Mouse (Mus musculus): ENCODE results near the gene Uhrf1. TPM values are rescaled to one million over a fixed set of nuclear protein-coding genes. Genes with fewer than 3 reads are reported as not detected.
"Not testable (repeated sequence)": the region's sequence is repeated elsewhere in the genome, so short reads cannot be mapped to it uniquely, and the experiment has no call there.

Gene Uhrf1
- 48.1 and 52.2 TPM in 2 replicates for polyA plus RNA-seq (2015; fragmentation: Nextera tagmentation; extraction: Ambion mirVana)

DNA sequence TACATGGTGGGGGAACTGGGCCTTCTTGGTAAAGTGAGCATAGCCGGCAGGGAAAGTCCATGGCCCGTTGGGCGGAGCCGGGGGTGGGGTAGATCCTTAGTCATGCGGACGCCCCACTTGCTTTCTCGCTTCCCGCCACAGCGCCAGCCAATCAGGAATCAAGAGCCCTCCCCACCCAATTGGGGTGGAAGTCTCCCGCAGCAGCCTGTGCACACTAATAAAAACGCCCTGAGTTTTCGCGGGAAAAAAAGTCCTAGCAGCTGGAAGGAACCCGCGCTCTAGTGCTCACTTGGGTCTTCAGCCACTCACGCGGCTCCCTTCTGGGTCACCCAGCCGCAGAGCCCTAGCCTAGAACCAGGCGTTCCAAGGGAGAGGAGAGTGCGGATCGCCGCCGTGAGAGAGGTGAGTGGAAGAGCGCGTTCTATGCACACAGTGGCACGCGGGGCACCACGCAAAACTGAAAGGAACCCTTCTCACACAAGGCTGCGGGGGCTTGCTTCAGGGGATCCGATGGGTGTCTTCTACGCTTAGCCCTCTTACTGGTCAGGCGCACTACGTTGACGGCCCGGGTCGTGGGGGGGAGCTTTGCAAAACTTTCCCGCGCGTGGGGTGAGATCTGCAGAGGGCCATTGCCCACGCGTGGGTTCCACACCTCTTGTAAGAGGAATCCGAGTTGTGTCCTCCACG, at the start of gene Uhrf1:
TSS of gene Uhrf1 (plus strand) at position 162 of the 687 bp plus-strand sequence.
- Histone ChIP-seq H3K27me3 (replicated peaks; ENCODE audit: control insufficient read depth, insufficient read depth, low read length) (no peaks in the 10 kb centered on the region), H3K36me3 (ENCODE audit: control insufficient read depth, insufficient read depth) (no peaks in the 10 kb centered on the region), H3K4me2 (ENCODE audit: low read length) (peak within 1 kb of the TSS; percentile 90), H3K4me3 (replicated peaks; ENCODE audit: low read length) (peak within 1 kb of the TSS; percentile 83), H3K4me1 (replicated peaks; ENCODE audit: control insufficient read depth, insufficient read depth, low read length) (peaks cover 26% of the 10 kb centered on the region), H3K9me3 (ENCODE audit: control insufficient read depth, low read length) (no peaks in the 10 kb centered on the region), H3K27ac (ENCODE audit: low read length) (peak within 1 kb of the TSS; percentile 45; the same call in 1 of the 2 replicates), H3K9ac (replicated peaks; ENCODE audit: low read depth, low read length) (peak within 1 kb of the TSS; percentile 63)
- WGBS = under 1% methylated on average over 43 of the region's 43 CpGs
- ATAC-seq = peak; percentile 61

DNA sequence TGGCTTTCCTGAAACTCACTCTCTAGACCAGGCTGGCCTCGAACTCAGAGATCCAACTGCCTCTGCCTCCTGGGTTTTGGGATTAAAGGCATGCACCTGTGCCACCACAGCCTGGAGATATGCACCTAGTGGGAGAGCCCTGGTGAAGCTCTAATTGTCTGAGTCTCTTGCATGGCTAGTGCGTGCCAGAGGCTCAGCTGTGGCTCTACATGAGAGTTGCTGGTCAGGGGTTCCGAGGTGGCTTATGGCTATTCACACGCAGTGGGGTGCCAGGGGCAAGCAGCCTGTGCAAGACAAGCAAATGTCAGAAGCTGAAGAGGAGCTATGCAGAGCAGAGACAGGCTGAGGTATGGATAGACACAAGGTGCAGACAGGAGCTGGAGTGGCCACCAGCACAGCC, 48.4 kb upstream of the Uhrf1 start:
- no peaks in the 10 kb centered on the region for H3K27me3 ChIP-seq (replicated peaks; ENCODE audit: control insufficient read depth, insufficient read depth, low read length)
- WGBS = 79% methylated on average over 4 of the region's 4 CpGs
- H3K36me3 ChIP-seq (ENCODE audit: control insufficient read depth, insufficient read depth) = 0 out of 2 replicates have a peak, but pooled peaks cover 3% of the 10 kb centered on the region
- ATAC-seq = no peak
- no peak overlapping the region for H3K27ac ChIP-seq (ENCODE audit: low read length)
- peaks cover 37% of the 10 kb centered on the region for H3K4me1 ChIP-seq (replicated peaks; ENCODE audit: control insufficient read depth, insufficient read depth, low read length)
- H3K4me2 ChIP-seq (ENCODE audit: low read length) = no peak overlapping the region
- H3K4me3 ChIP-seq (replicated peaks; ENCODE audit: low read length) = no peak overlapping the region
- H3K9me3 ChIP-seq (ENCODE audit: control insufficient read depth, low read length) = no peaks in the 10 kb centered on the region
- H3K9ac ChIP-seq (replicated peaks; ENCODE audit: low read depth, low read length) = 0 out of 2 replicates have a peak overlapping the region, but pooled peaks have one; percentile 5

DNA sequence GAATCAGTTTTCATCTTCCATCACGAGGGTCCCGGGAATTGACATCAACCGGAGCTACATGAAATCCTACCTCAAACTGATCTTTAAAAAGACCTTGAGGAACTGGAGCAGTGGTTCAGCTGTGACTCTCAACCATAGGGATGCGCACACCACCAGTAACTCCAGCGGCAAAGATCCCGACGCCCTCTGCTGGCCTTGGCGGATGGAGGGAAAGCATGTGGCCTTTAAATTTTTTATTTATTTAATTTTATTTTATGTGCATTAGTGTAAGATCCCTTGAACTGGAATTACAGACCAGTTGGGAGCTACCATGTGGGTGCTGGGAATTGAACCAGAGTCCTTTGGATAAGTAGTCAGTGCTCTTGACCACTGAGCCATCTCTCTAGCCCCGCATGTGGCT, 47.7 kb upstream of the Uhrf1 start:
- Histone ChIP-seq H3K4me2 (ENCODE audit: low read length) (peak overlapping the region; percentile 38), H3K9me3 (ENCODE audit: control insufficient read depth, low read length) (no peaks in the 10 kb centered on the region), H3K4me3 (replicated peaks; ENCODE audit: low read length) (peak overlapping the region; percentile 3; the same call in 1 of the 2 replicates), H3K27ac (ENCODE audit: low read length) (peak overlapping the region; percentile 92), H3K4me1 (replicated peaks; ENCODE audit: control insufficient read depth, insufficient read depth, low read length) (peaks cover 44% of the 10 kb centered on the region), H3K36me3 (ENCODE audit: control insufficient read depth, insufficient read depth) (peaks cover 6% of the 10 kb centered on the region; the same call in 1 of the 2 replicates), H3K27me3 (replicated peaks; ENCODE audit: control insufficient read depth, insufficient read depth, low read length) (no peaks in the 10 kb centered on the region), H3K9ac (replicated peaks; ENCODE audit: low read depth, low read length) (no peak overlapping the region)
- ATAC-seq = peak; percentile 1; the same call in 1 of the 2 replicates
- WGBS = 11% methylated on average over 9 of the region's 9 CpGs

DNA sequence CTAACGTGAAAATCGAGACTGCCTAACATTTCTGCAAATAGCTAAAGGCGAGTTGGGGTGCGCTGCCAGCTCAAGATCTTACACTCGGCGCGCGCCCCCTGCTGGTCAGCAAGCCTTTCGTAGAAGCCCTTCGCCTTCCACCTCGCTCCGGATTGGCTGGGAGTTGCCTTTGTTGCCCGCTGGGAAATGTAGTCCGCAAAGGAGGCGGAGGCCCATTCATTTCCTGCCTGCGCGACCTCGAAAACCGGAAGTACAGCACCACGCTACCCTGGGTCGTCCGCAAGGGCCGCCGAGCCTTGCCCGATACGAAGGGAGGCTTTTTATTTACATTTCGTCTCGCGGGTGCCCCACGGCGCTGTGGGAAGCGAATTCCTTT, 47.3 kb upstream of the Uhrf1 start:
- peaks cover 46% of the 10 kb centered on the region for H3K4me1 ChIP-seq (replicated peaks; ENCODE audit: control insufficient read depth, insufficient read depth, low read length)
- 0% methylated on average over 32 of the region's 32 CpGs for WGBS
- H3K4me3 ChIP-seq (replicated peaks; ENCODE audit: low read length) = peak overlapping the region; percentile 72
- H3K27ac ChIP-seq (ENCODE audit: low read length) = peak overlapping the region; percentile 92
- peaks cover 6% of the 10 kb centered on the region for H3K36me3 ChIP-seq (ENCODE audit: control insufficient read depth, insufficient read depth)
- peak overlapping the region; percentile 63 for H3K9ac ChIP-seq (replicated peaks; ENCODE audit: low read depth, low read length)
- no peaks in the 10 kb centered on the region for H3K9me3 ChIP-seq (ENCODE audit: control insufficient read depth, low read length)
- H3K27me3 ChIP-seq (replicated peaks; ENCODE audit: control insufficient read depth, insufficient read depth, low read length) = no peaks in the 10 kb centered on the region
- peak; percentile 93 for ATAC-seq
- H3K4me2 ChIP-seq (ENCODE audit: low read length) = peak overlapping the region; percentile 73

DNA sequence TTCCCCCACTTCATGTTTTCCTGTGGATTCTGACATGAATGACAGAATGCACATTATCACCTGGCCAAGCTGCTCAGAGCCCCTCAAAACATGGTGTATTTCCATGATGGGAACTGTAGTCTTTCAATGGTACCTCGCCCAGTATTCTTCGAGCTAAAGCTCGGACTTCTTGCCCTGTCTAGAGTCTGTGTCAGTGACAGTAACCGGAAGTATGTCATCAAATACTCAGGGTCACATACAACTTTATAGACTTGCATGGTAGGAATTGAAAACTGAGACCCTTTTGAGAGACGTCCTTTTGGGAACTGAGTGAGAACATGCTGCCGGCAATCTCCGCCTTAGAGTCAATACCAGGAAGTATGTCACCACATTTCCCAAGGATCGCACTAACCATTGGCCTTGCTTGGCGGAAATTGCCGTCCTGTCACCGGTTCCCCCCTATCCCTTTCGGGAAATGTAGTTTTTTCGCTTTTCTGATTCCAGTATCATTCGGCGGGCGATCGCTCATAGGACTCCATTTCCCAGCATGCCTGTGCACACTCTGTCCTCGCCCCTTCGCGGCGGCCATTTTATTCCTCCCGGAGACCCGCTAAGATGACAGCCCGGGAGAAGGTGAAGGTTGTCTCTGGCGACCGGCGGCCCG, 46.8 kb upstream of the Uhrf1 start, which contains the start of gene Fem1a:
TSS of gene Fem1a (plus strand) at position 572 of the 643 bp plus-strand sequence.
- Histone ChIP-seq H3K9ac (replicated peaks; ENCODE audit: low read depth, low read length) (peak within 1 kb of the TSS; percentile 69), H3K4me1 (replicated peaks; ENCODE audit: control insufficient read depth, insufficient read depth, low read length) (peaks cover 46% of the 10 kb centered on the region), H3K4me3 (replicated peaks; ENCODE audit: low read length) (peak within 1 kb of the TSS; percentile 72), H3K27ac (ENCODE audit: low read length) (peak within 1 kb of the TSS; percentile 92), H3K9me3 (ENCODE audit: control insufficient read depth, low read length) (no peaks in the 10 kb centered on the region), H3K36me3 (ENCODE audit: control insufficient read depth, insufficient read depth) (peaks cover 8% of the 10 kb centered on the region), H3K4me2 (ENCODE audit: low read length) (peak within 1 kb of the TSS; percentile 95), H3K27me3 (replicated peaks; ENCODE audit: control insufficient read depth, insufficient read depth, low read length) (no peaks in the 10 kb centered on the region)
- peak; percentile 94 for ATAC-seq
- WGBS = 0% methylated on average over 28 of the region's 28 CpGs

DNA sequence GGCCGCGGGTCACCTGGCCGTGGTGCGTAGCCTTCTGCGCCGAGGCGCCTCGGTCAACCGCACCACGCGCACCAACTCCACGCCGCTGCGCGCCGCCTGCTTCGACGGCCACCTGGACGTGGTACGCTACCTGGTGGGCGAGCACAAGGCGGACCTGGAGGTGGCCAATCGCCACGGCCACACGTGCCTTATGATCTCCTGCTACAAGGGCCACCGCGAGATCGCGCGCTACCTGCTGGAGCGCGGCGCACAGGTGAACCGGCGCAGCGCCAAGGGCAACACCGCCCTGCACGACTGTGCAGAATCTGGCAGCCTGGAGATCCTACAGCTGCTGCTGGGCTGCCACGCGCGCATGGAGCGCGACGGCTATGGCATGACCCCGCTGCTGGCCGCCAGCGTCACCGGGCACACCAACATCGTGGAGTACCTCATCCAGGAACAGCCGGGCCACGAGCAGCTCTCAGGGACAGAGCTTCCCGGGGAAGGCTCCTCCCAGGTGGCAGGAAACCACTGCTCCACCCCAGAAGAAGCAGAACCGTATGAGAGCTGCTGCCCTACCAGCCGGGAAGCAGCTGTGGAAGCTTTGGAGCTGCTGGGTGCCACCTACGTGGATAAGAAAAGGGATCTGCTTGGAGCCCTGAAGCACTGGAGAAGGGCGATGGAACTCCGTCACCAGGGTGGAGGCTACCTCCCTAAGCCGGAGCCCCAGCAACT, 45.8 kb upstream of the Uhrf1 start:
- ATAC-seq = no peak
- H3K27ac ChIP-seq (ENCODE audit: low read length) = no peak overlapping the region; the same call in 1 of the 2 replicates
- no peaks in the 10 kb centered on the region for H3K27me3 ChIP-seq (replicated peaks; ENCODE audit: control insufficient read depth, insufficient read depth, low read length)
- WGBS = 12% methylated on average over 58 of the region's 58 CpGs
- H3K4me3 ChIP-seq (replicated peaks; ENCODE audit: low read length) = peak overlapping the region; percentile 72
- H3K36me3 ChIP-seq (ENCODE audit: control insufficient read depth, insufficient read depth) = peaks cover 8% of the 10 kb centered on the region
- peak overlapping the region; percentile 95 for H3K4me2 ChIP-seq (ENCODE audit: low read length)
- H3K9me3 ChIP-seq (ENCODE audit: control insufficient read depth, low read length) = no peaks in the 10 kb centered on the region
- H3K9ac ChIP-seq (replicated peaks; ENCODE audit: low read depth, low read length) = peak overlapping the region; percentile 69
- peaks cover 48% of the 10 kb centered on the region for H3K4me1 ChIP-seq (replicated peaks; ENCODE audit: control insufficient read depth, insufficient read depth, low read length)

DNA sequence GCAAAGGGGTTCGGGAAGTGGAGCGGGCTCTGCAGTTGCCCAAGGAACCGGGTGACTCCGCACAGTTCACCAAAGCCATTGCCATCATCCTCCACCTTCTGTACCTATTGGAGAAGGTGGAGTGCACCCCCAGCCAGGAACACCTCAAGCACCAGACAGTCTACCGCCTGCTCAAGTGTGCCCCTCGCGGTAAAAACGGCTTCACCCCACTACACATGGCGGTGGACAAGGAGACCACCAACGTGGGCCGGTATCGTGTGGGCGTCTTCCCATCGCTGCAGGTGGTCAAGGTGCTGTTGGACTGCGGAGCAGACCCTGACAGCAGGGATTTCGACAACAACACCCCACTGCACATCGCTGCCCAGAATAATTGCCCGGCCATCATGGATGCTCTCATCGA, 44.9 kb upstream of the Uhrf1 start:
- not testable (repeated sequence) for H3K27ac ChIP-seq (ENCODE audit: low read length); H3K36me3 ChIP-seq (ENCODE audit: control insufficient read depth, insufficient read depth); H3K9ac ChIP-seq (replicated peaks; ENCODE audit: low read depth, low read length); H3K4me3 ChIP-seq (replicated peaks; ENCODE audit: low read length); H3K9me3 ChIP-seq (ENCODE audit: control insufficient read depth, low read length); ATAC-seq; H3K27me3 ChIP-seq (replicated peaks; ENCODE audit: control insufficient read depth, insufficient read depth, low read length); H3K4me2 ChIP-seq (ENCODE audit: low read length)
- 93% methylated on average over 19 of the region's 19 CpGs for WGBS
- peaks cover 51% of the 10 kb centered on the region for H3K4me1 ChIP-seq (replicated peaks; ENCODE audit: control insufficient read depth, insufficient read depth, low read length)

DNA sequence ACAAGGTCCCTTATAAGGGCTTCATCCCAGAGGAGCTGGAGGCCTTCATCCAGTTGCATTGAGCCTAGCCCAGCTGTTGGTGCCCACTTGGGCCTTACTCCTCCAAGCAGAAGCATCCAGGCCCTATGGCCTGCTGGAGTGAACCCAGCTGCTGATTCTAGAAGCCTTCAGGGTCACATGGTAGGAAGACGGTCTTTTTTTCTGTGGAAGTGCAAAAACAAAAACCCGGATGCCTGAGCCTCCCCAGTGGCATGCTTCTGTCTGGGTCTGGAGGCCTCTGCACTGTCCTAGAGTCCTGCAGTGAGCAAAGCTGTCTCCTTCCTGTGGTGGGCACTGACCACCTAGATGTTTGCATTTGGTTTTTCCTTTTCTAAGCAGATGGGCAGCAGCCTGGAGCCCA, 44.3 kb upstream of the Uhrf1 start:
- H3K9ac ChIP-seq (replicated peaks; ENCODE audit: low read depth, low read length); H3K4me3 ChIP-seq (replicated peaks; ENCODE audit: low read length); H3K27ac ChIP-seq (ENCODE audit: low read length); H3K27me3 ChIP-seq (replicated peaks; ENCODE audit: control insufficient read depth, insufficient read depth, low read length); ATAC-seq; H3K36me3 ChIP-seq (ENCODE audit: control insufficient read depth, insufficient read depth); H3K4me2 ChIP-seq (ENCODE audit: low read length); H3K9me3 ChIP-seq (ENCODE audit: control insufficient read depth, low read length): not testable (repeated sequence)
- peaks cover 51% of the 10 kb centered on the region for H3K4me1 ChIP-seq (replicated peaks; ENCODE audit: control insufficient read depth, insufficient read depth, low read length)
- 70% methylated on average over 2 of the region's 2 CpGs for WGBS
